Mouse (Mus musculus): Measurements from ENCODE around the gene Pde1c.

Pde1c gene

GRCm38 (mm10) chr6:56441501-56441900 is 127.4 kb downstream of the Pde1c start:
- no peak for DNase-seq

- no peak for DNase-seq
These were observed 143.1 kb downstream of the Pde1c start for GRCm38 (mm10) chr6:56425846-56426245.

GRCm38 (mm10) chr6:56422866-56423265 is 146.0 kb downstream of the Pde1c start:
- DNase-seq, result no peak

- no peak for DNase-seq
These were observed 152.7 kb downstream of the Pde1c start for GRCm38 (mm10) chr6:56416191-56416590.

- no peak for DNase-seq
These were observed 179.7 kb downstream of the Pde1c start for GRCm38 (mm10) chr6:56389178-56389577.

GRCm38 (mm10) chr6:56376359-56376758 is 192.5 kb downstream of the Pde1c start:
- no peak for DNase-seq

GRCm38 (mm10) chr6:56374180-56374579 is 194.7 kb downstream of the Pde1c start:
- DNase-seq, result no peak

GRCm38 (mm10) chr6:56373753-56374152 is 195.2 kb downstream of the Pde1c start:
- no peak for DNase-seq

- no peak for DNase-seq
These were observed 195.7 kb downstream of the Pde1c start for GRCm38 (mm10) chr6:56373046-56373751.

GRCm38 (mm10) chr6:56369462-56369861 is 199.4 kb downstream of the Pde1c start:
- DNase-seq, result no peak

- DNase-seq, result no peak
These were observed 200.8 kb downstream of the Pde1c start for GRCm38 (mm10) chr6:56368116-56368515.

- DNase-seq, result no peak
These were observed 201.6 kb downstream of the Pde1c start for GRCm38 (mm10) chr6:56367257-56367656.

- no peak for DNase-seq
These were observed 206.3 kb downstream of the Pde1c start for GRCm38 (mm10) chr6:56362650-56363049.

GRCm38 (mm10) chr6:56362128-56362545 is 206.8 kb downstream of the Pde1c start:
- no peak for DNase-seq

- no peak for DNase-seq
These were observed 207.4 kb downstream of the Pde1c start for GRCm38 (mm10) chr6:56361348-56362127.

GRCm38 (mm10) chr6:56360086-56360485 is 208.8 kb downstream of the Pde1c start:
- no peak for DNase-seq

- no peak for DNase-seq
These were observed 209.8 kb downstream of the Pde1c start for GRCm38 (mm10) chr6:56359126-56359525.

GRCm38 (mm10) chr6:56347207-56347606 is 221.7 kb downstream of the Pde1c start:
- DNase-seq, result no peak

GRCm38 (mm10) chr6:56345082-56345481 is 223.8 kb downstream of the Pde1c start:
- DNase-seq, result no peak

GRCm38 (mm10) chr6:56342005-56342404 is 226.9 kb downstream of the Pde1c start:
- no peak for DNase-seq

- DNase-seq, result no peak
These were observed 233.0 kb downstream of the Pde1c start for GRCm38 (mm10) chr6:56335811-56336446.

GRCm38 (mm10) chr6:56332149-56332548 is 236.8 kb downstream of the Pde1c start:
- no peak for DNase-seq

GRCm38 (mm10) chr6:56331432-56331831 is 237.5 kb downstream of the Pde1c start:
- DNase-seq, result no peak

GRCm38 (mm10) chr6:56328103-56328502 is 240.8 kb downstream of the Pde1c start:
- no peak for DNase-seq
